Mouse (Mus musculus): ENCODE data around the gene Exoc4. TPM values are rescaled to one million over a fixed set of nuclear protein-coding genes. Genes with fewer than 3 reads are reported as not detected.

The Exoc4 gene
- total RNA-seq, 2 experiments from 2014 or later: 75.5 to 76.5 TPM

DNA sequence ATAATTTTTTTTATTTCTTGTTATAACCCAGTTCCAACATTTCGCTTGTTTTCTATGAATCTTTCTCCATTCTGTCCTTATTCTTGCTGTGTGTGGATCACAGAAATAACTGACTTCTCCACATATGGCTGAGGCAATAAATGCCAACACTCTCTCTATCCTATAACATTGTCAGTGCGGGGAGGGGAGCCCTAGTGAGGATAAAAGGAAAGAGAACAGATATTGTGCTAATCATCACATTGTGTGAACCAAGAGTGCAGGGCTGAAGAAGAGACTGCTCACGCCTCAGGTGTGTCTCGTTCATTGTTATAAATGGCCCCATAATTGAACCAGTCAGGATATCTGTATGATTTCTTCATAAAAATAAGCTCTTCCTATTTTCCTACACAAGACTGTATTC is 665.1 kb downstream of the Exoc4 start:
- DNase-seq (ENCODE audit: low spot score in 2 of 2): no peak

- no peak for DNase-seq (ENCODE audit: low spot score in 2 of 2)
Measured at GRCm38 (mm10) chr6:33923571-33923970, 674.7 kb downstream of the Exoc4 start.

GRCm38 (mm10) chr6:33924888-33925287 is 676.0 kb downstream of the Exoc4 start:
- no peak for DNase-seq (ENCODE audit: low spot score in 2 of 2)

DNA sequence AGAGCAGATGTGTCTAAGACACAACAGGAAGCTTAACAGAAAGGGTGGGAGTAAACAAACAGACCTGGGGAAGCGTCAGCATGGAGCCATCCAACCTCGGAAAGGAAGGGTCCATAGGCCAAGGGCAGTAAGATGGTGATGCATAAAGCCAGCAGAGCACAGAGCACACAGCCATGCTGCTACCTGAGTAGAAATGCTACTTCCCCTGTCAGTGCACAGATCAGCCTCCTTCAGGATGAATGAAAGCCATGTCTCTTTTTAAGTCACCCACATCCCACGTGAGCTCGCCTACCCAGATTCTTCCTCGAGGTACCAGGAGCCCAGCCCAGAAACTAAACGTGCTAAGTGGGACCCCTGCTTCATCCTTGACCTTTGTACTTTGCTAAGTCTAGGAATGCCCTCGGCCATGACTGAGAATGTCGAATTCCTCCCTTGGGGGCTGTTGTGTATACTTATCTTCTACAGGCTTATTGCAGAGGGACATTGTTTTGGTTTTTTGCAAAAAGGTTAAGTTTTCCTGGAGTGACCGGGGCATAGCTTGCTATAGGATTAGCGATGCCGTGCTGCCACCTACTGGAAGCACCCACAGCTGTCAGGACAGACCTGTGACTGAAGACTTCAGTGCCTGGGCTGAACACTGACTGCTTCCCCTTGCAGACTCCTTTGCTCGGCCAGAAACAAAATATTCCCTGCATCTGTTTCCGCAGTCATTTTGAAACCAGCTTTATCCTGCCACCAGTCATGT is 680.6 kb downstream of the Exoc4 start:
- peak; percentile 72 to 85 for DNase-seq (ENCODE audit: low spot score in 2 of 2)

DNA sequence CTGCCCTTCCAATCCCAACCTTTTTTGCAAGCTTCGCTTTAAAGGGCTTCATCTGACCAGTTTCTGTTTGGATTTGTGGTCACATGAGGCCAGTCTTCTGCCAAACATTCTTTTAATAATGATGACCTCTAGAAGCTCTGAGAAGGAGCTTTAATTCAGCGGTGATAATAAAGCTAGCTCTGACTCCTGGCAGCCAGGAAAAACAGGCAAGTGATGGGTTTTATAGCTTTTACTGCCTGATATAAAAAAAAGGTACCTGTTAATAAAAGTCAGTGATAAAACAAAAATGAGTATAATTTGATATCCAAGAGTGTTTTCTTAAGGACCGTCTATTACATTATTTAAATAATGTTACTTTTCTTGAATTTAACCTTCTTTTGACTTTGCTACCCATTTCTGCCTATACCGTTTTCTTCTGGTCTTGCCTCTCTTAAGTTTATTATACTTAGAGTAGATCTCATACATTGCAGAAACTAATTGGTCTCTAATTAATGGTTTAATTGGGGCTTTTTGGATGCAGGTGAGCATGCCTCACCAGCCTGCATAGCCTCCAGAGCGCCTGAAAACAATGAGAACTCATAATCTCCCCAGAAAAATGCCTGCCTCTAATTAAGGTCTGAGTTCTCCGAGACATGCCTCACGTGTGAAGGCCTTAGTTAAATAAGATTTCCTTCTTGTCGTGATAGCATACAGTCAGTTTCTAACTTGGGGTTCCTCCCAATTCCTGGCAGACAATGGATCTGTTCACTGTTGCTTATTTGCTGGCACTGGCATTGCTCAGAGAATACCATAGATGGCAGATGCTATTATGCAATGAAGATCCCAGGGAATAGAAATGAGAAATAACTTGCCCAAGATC is 681.4 kb downstream of the Exoc4 start:
- DNase-seq (ENCODE audit: low spot score in 2 of 2): no peak

- DNase-seq (ENCODE audit: low spot score in 2 of 2): no peak
Measured at GRCm38 (mm10) chr6:33937906-33938305, 689.0 kb downstream of the Exoc4 start.

DNA sequence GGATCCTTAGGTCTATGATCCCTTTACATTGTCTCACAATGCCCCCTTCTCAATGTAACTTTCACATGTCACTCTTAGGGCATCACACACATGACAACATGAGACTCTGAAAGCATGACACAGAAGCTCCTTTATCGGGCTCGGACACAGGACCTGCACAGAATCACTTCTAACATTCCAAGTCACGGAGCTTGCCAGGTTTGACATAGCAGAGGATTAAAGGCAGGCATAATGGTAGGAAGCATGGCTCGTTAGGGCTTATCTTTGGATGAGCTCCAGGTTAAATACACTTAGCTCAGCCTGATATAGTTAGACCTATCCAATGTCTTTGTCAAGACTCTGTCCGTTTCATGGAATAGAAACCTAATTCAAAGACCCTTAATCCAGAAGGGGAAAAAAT is 690.3 kb downstream of the Exoc4 start:
- DNase-seq (ENCODE audit: low spot score in 2 of 2): no peak

DNA sequence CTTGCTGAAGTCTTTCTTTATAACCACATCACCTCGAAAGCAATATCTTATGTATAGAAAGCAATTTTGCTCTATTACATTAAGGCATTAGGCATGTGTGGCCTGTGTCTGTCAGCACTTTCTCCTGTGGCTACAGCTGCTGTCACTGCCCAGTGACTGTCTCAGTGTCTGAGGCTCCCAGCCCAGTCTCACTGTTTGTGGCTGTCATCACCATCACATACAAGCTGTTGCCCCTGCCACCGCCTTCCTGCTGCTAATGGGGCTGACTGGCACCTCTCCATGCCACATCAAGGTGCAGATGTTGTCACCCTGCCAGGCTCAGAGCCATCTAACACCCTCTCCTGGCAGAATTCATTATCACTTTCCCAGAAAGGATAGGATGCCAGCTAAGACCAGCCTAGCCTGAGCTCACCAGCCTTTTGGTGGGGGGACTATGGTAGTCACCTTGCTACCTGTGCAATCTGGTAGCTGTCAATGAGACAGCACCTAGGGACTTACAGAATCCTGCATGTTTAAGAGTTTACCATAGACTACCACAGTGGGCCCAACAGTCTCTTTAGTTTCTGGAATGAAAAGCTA is 698.1 kb downstream of the Exoc4 start:
- DNase-seq (ENCODE audit: low spot score in 2 of 2): no peak

DNA sequence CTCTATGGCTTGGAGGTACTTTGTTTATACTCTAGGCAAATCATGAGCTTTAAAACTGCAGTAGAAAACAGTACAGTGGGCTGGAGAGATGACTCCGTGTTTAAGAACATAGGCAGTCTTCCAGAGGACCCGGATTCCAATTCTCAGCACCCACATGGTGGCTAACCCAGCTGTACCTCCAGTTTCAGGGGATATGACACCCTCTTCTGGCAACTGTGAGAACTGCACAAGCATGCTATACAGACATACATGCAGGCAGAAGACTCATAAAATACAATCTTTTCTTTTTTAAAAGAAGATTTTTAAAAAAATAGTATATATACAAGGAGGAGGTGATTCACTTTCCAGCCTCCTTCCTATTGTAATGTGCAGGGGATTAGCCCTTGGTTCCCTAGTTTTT is 701.2 kb downstream of the Exoc4 start:
- no peak for DNase-seq (ENCODE audit: low spot score in 2 of 2)

DNA sequence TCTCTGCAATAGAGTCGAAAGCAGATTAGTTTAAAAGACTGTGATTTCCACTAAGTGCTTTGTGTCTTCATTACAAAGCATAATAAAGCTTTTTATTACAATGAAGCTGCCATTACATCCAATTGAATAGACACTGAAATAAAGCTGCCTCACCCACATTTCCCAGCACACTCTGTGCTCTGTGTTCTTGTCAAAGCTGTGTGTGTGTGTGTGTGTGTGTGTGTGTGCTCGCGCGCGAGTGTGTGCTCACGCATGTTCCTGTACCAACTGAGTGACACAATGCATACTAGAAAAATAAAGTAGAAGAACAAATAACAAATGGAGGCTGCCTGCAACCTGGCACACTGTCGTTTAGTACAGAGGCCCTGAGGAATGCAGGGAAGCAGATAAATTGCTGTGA is 706.6 kb downstream of the Exoc4 start:
- DNase-seq (ENCODE audit: low spot score in 2 of 2): peak in 1 of 2 experiments; percentile 16

GRCm38 (mm10) chr6:33958281-33958680 is 709.4 kb downstream of the Exoc4 start:
- DNase-seq (ENCODE audit: low spot score in 2 of 2): no peak

- DNase-seq (ENCODE audit: low spot score in 2 of 2): no peak
Measured at GRCm38 (mm10) chr6:33960766-33961165, 711.9 kb downstream of the Exoc4 start.

GRCm38 (mm10) chr6:33963092-33963491 is 714.2 kb downstream of the Exoc4 start:
- DNase-seq (ENCODE audit: low spot score in 2 of 2): no peak

- DNase-seq (ENCODE audit: low spot score in 2 of 2): no peak
Measured at GRCm38 (mm10) chr6:33965571-33965970, 716.7 kb downstream of the Exoc4 start.

GRCm38 (mm10) chr6:33968746-33969145 is 719.9 kb downstream of the Exoc4 start:
- DNase-seq (ENCODE audit: low spot score in 2 of 2): no peak

DNA sequence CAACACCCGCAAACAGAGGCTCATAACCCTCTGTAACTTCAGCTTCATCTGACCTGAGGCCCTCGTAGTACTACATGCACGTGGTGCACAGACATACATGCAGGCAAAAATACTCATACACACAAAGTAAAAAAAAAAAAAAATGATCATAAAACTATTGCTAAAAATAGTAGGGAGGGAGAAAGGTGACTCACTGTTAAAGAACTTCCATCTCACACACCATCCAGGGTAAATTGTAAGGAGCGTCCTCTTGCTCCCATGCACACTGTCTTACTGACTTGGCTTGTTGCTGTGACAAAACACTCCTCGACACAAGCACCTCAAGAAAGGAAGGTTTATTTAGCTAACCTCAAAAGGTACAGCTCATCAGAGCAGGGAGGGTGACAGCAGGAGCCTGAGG is 723.9 kb downstream of the Exoc4 start:
- no peak for DNase-seq (ENCODE audit: low spot score in 2 of 2)

DNA sequence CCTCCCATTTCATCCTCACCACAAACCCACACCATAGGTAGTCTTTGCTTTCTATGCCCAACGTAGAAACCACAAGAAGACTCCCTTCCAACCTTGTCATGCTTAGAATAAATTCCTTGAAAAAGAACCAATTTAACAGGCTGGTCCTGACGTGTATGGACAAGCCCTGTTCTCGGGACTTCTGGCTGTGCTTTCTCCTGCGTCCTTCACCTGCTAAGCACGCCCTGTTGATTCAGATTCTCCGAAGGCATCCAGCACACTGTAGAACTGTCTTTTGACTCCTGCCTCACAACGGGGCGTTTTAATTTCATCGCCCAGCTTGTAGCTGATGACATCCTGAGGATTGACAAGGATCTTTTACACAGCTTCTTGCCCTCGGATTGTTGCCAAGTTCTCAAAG is 727.7 kb downstream of the Exoc4 start:
- no peak for DNase-seq (ENCODE audit: low spot score in 2 of 2)

- no peak for DNase-seq (ENCODE audit: low spot score in 2 of 2)
Measured at GRCm38 (mm10) chr6:33977448-33977847, 728.6 kb downstream of the Exoc4 start.

DNA sequence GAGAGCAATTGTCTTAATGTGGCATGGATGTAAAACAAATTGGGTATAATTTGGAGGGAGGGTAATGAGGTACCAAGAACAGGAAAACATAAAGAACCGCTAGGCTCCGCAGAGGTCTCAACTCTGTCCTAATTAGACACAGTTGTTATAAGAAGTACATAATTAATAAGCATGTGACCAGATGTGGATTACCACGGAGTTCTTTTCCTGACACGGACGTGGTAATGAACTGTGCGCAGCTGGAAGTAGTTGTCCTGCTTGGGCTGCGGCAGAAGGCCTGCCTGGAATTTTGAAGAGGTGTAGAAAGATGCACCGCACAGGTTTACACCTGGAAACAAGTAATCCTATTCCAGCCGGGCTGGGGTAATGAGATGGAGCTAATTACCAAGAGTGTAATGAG is 729.0 kb downstream of the Exoc4 start:
- no peak for DNase-seq (ENCODE audit: low spot score in 2 of 2)

DNA sequence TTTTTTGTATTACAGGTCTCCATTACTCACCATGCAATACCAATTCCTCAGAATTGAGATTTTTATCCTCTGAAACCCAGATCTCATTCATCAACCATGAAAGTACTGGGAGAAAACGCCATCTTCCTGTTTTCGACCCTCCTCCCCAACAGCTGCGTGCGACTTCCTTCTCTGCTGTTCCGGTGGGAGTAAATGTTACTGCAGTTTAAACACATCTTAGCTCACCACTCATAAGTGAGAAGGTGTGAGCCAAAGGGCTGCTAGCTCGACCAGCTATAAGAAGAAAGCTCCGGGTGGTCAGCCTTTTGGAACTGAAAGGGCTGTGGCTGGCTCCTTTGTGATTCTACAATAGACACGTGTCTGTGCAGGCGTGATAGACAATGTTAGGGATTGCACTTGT is 733.8 kb downstream of the Exoc4 start:
- DNase-seq (ENCODE audit: low spot score in 2 of 2): no peak

- no peak for DNase-seq (ENCODE audit: low spot score in 2 of 2)
Measured at GRCm38 (mm10) chr6:33987132-33987531, 738.2 kb downstream of the Exoc4 start.

Measured in layer of hippocampus, postnatal 14 days (tissue).